Mouse (Mus musculus): ENCODE results near the gene Ly6g5b.
"Not testable (repeated sequence)": the region's sequence is repeated elsewhere in the genome, so short reads cannot be mapped to it uniquely, and the experiment has no call there.

Ly6g5b gene

GRCm38 (mm10) chr17:35139269-35139668, 24.0 kb upstream of the Ly6g5b start:
- DNase-seq: no peak

DNA sequence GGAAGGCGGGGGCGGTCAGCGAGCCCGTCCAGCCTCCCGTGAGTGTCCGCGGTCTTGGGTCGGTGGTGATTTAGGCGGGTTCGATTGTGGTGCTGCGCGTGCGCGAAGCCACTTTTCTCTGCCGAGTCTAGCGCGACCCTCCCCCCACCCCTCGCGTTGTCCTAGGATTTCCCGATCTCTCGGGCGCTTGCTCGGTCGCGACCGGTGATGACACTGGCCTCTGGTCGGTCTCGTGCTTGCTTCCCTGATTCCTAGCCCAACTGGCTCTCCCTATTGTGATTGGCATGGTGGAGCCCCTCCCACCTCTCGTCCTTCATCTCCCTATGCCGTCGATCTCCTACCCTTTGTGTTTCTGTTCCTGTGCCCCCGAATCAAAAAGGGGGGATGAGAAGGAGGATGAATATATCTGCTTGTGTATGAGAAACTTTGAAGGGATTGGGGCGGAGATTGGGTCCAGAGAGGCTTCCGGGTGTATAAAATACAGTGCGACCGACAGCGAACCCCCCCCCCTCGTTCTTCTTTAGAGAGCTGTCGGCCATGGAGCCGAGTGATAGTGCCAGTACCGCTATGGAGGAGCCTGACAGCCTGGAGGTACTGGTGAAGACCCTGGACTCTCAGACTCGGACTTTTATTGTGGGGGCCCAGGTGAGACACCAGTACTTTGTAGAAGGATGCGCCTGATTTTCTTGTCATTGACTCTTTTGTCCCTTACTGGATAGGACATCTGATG, 20.5 kb upstream of the Ly6g5b start:
- no peak for DNase-seq

GRCm38 (mm10) chr17:35134801-35135590, 19.8 kb upstream of the Ly6g5b start, which contains the start of gene Bag6:
TSS of gene Bag6 (plus strand) at chr17:35135178.
- DNase-seq: peak; percentile 96

GRCm38 (mm10) chr17:35133517-35133916, 18.3 kb upstream of the Ly6g5b start:
- DNase-seq: peak; percentile 59

- DNase-seq: no peak
Observed at GRCm38 (mm10) chr17:35132174-35132560, 16.9 kb upstream of the Ly6g5b start.

GRCm38 (mm10) chr17:35131500-35132173, 16.4 kb upstream of the Ly6g5b start, which contains the start of gene Apom:
TSS of gene Apom (minus strand) at chr17:35132050.
- no peak for DNase-seq

GRCm38 (mm10) chr17:35131038-35131437, 15.8 kb upstream of the Ly6g5b start:
- no peak for DNase-seq

GRCm38 (mm10) chr17:35128996-35129395, 13.8 kb upstream of the Ly6g5b start:
- DNase-seq: no peak

- no peak for DNase-seq
Observed at GRCm38 (mm10) chr17:35127017-35127416, 11.8 kb upstream of the Ly6g5b start.

DNA sequence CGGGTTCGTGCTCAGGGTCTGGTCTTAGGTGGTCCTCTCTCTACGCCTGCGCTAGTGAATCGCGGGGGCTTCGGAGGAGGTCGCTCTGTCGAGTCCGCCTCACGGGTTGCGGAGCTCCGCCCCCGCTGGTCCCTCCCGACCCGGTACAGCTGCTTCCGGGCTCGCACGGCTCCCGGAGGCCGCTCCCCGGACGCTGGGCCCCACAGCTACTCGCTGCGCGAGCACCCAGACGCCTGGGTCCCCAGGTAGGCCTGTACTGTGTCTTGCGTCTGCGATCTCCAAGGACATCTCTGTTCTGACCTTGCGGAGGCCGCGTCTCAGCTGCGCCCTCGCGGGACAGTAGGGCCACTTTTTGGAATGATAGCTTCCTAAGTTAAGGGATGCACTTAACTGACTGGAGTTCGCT, 11.0 kb upstream of the Ly6g5b start, which contains the start of gene D17H6S53E:
D17H6S53E (plus strand) TSS at position 168 of the 406 bp plus-strand sequence.
- DNase-seq: no peak

DNA sequence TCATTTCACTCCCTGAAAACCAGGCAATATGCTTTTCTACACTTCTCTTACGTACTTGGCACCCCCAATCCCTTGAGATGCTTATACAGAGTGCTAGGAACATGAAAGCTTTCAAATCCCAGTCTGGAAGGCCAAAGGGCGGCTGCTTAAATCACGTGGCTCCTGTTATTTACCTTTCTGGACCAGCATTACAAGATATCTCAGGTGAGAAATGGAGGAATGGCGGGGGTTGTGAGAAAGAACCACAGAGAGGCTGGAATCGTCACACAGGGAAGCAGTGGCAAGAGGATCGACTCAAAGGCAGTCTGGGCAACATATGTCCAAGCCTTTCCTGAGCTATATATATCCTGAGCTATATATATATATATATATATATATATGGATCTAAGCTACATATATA, 10.3 kb upstream of the Ly6g5b start:
- DNase-seq: no peak

DNA sequence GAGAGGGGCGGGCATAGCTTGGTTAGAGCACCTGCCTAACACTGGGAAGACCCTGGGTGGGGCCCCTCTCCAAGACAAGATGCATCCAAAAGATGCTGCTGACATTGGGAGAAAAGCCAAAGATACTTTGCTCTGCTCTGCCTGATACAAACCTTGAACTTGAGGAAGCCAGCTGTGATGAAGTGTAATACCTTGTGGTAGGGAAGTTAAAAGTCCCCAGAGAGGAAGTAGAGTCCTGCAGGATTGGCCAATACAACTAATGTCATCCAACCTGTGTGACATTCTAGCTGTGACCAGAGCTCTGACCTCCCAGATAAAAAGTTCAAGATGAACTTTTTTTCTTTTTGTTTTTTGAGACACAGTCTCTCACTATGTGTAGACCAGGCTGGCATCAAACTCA, 9.9 kb upstream of the Ly6g5b start:
- no peak for DNase-seq

- DNase-seq: not testable (repeated sequence)
Observed at GRCm38 (mm10) chr17:35124261-35124896, 9.2 kb upstream of the Ly6g5b start.

DNA sequence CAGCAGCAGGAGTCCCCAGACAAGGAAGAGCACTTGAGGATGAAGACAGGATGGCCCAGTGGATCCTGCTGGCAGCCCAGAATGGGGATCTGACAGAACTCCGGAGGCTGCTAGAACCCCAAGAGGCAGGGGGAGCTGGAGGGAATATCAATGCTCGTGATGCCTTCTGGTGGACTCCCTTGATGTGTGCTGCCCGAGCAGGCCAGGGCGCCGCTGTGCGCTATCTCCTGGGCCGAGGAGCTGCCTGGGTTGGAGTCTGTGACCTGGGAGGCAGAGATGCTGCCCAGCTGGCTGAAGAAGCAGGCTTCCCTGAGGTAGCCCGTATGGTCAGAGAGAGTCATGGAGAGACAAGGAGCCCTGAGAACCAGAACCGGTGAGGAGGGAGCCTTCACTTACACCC, 8.1 kb upstream of the Ly6g5b start:
- not testable (repeated sequence) for DNase-seq

GRCm38 (mm10) chr17:35121871-35122303, 6.7 kb upstream of the Ly6g5b start, which contains the start of gene Csnk2b:
TSS of gene Csnk2b (minus strand) at chr17:35122053.
- DNase-seq: peak; percentile 90

DNA sequence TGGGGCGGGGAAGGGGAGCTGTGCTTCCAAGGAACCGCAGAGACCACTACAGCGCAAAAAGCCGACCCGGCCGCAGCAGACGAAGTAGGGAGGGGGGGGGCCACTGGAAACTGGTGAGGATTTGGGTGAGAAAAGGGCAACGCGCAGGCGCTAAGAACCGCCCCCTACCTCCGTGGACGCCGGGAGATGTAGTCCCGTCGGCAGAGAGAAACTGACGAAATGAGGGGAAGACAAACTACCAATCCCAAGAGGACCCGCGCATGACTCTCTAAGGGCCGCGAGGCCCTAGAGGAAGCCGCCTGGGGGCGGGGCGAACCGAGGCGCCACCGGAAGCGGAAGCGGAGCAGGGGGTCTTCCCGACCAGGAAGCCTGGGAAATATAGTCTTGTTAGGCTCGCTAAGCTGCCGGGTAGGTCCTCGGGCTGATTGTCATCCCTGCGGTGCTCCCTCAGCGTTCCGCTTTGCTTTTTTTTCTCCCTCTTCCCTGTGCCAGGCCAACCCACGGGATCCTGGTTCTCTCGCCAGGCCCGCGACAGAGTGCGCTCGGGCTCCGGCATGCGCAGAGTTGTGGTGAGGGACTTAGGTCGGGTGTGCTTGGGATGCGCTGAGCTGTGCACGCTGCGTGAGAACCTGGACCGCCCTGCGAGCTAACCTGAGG, 6.0 kb upstream of the Ly6g5b start, which contains the start of gene Gpank1:
Gpank1 (plus strand) TSS at position 313 of the 657 bp plus-strand sequence.
- DNase-seq: peak; percentile 99

GRCm38 (mm10) chr17:35120745-35121142, 5.5 kb upstream of the Ly6g5b start:
- DNase-seq: peak; percentile 74

- no peak for DNase-seq
Observed at GRCm38 (mm10) chr17:35111774-35112173, 3.5 kb downstream of the Ly6g5b start.

GRCm38 (mm10) chr17:35108097-35108496, 7.1 kb downstream of the Ly6g5b start, which contains the start of gene Ly6g5c:
TSS of gene Ly6g5c (plus strand) at chr17:35108279.
- peak; percentile 76 for DNase-seq

DNA sequence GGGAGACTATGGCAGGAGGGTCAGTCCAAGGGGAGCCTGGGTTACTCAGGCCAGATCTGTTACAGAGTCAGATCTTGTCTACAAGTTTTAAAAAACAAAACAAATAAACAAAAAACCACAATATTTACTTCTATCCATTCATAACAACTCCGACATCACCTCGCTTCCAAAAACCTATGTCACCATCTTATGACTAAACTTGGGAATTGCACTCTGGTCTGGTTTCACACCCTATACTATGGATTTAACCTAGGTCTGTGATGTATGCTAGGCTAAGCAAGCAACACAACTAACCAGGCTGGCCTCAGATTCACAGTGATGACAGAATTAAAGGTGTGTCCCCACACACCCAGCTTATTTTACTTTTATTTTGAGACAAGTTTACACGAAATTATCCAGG, 8.7 kb downstream of the Ly6g5b start:
- no peak for DNase-seq

- peak; percentile 80 for DNase-seq
Observed at GRCm38 (mm10) chr17:35105740-35106389, 9.4 kb downstream of the Ly6g5b start.

All from cerebellum, adult 9-10 months (tissue).